Mouse (Mus musculus) neural tube, embryonic 10.5 days (tissue): ENCODE measurements around the gene Tars.

Experiments used
- DNase-seq: peaks from one replicate; pipeline ENCODE4 v3.0.0-alpha.2; 2017; ENCODE audit warnings: low spot score; ENCODE audit errors: extremely low spot score

Gene Tars

DNA sequence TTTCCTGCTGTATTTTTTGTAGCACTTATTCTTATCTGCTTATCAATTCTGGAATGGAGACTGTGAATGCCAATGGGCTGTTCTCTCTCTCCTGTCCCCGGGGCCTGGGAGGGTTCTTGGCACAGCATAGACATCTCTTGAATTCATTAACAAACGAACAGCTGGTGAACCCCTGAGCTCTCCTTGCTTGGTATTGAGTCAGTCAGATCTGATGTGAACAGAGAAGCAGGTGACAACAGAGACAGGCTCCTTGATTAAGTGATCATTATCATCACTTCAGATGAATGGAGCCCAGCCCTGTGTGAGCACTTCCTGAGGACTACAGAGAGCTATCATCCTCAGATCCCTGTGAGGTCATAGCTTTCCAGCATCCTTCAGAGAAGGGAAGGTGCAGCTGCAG lies 35.4 kb downstream of the Tars start:
- DNase-seq = no peak

- no peak for DNase-seq
Measured at GRCm38 (mm10) chr15:11361824-11362223, 37.6 kb downstream of the Tars start.

DNA sequence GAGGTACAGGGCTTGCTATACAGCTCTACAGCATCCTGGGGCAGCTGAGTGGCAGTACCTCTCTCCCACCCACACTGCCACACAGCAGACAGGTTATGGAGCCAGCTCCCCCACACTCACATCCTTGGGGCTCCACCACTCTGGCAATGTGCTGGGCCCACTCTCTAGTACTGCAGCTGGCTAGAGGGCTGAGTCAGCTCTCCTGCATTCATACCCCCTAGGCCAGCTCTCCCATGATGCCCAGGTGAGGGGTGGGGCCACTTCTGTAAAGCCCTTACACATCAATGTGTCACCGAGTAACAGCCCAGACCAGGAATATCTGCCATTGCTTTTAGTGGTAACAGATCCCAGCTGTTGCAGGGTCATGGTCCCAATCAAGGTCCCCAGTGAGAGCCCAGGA lies 38.6 kb downstream of the Tars start:
- DNase-seq = no peak

DNA sequence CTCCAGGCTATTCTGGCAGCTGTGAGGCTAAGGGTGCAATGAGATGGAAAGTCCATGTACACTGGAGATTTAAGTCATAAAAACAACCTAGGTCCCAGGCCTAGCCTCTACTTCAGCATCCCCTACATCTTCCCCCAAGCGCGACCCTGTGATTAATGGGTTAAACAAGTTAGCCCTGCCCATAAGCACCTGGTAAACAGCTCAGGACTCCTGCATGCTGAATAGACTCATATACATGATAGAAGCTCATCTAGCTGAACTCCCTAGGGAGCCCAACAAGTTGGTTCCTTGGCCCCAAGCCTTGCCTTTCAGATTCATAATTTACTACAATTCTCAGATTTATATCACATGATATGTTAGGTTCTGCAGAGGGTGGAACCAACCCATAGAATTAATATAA lies 42.0 kb downstream of the Tars start:
- no peak for DNase-seq

GRCm38 (mm10) chr15:11355865-11356264 lies 43.6 kb downstream of the Tars start:
- DNase-seq = no peak

GRCm38 (mm10) chr15:11339467-11340180 lies 59.8 kb downstream of the Tars start:
- DNase-seq = no peak
